Mouse (Mus musculus) liver, adult 2 months (tissue): ENCODE measurements at regions not wholly inside any gene's neighbourhood (a gene's known extent, or its start where the extent isn't known, plus 50 kb on each side); places are given as distances from the start of the nearest gene placed in this dataset.

Source experiments
- DNase-seq: peaks from one replicate; pipeline ENCODE4 v3.0.0-alpha.2; 2011; ENCODE audit warnings: low read depth, low spot score; ENCODE audit errors: extremely low read depth
- H3K27ac ChIP-seq: fragments of 200-500 bp; replicated peaks from 2 replicates; pipeline ENCODE4 v1.5.1; 2012; ENCODE audit warnings: low read depth, mild to moderate bottlenecking, control low read depth, inconsistent platforms, low read length; ENCODE audit not compliant: insufficient read depth
- H3K27me3 ChIP-seq: fragments of 200-500 bp; 2 replicates; pipeline ENCODE4 v1.6.1; 2012; ENCODE audit warnings: mild to moderate bottlenecking, moderate library complexity, low read length, inconsistent platforms; ENCODE audit not compliant: control insufficient read depth, insufficient read depth
- H3K36me3 ChIP-seq: fragments of 200-500 bp; 2 replicates; pipeline ENCODE4 v1.6.1; 2012; ENCODE audit warnings: low read length, inconsistent platforms; ENCODE audit not compliant: control insufficient read depth, insufficient read depth
- H3K4me1 ChIP-seq: fragments of 200-500 bp; 2 replicates; pipeline ENCODE4 v1.6.1; 2011; ENCODE audit warnings: low read length; ENCODE audit not compliant: control insufficient read depth, insufficient read depth
- H3K4me3 ChIP-seq: fragments of 200-500 bp; 2 replicates; pipeline ENCODE4 v1.5.1; 2011; ENCODE audit warnings: low read depth, mild to moderate bottlenecking, control low read depth, low read length, moderate library complexity; ENCODE audit not compliant: insufficient read depth
- H3K79me2 ChIP-seq: fragments of 200-500 bp; 2 replicates; pipeline ENCODE4 v1.6.1; 2012; ENCODE audit warnings: inconsistent platforms, mild to moderate bottlenecking, low read length, moderate library complexity; ENCODE audit not compliant: control insufficient read depth, insufficient read depth
- H3K9ac ChIP-seq: fragments of 200-500 bp; 2 replicates; pipeline ENCODE4 v1.6.1; 2012; ENCODE audit warnings: low read depth, mild to moderate bottlenecking, control low read depth, inconsistent platforms, low read length
- CTCF ChIP-seq: fragments of 200-500 bp; IDR thresholded peaks from 2 replicates; pipeline ENCODE4 v1.5.1; 2011; ENCODE audit warnings: low read depth, low read length, control low read depth
- POLR2A ChIP-seq: fragments of 200-500 bp; IDR thresholded peaks from 2 replicates; pipeline ENCODE4 v1.6.1; 2011; ENCODE audit warnings: low read length, control low read depth; ENCODE audit not compliant: insufficient read depth; ENCODE audit errors: extremely low read depth
- WGBS: fragments of 180-500 bp; shearing (Covaris S2); methylation state at CpG from one replicate; pipeline ENCODE4 v1.1.7; 2018; 5-methylcytosine and 5-hydroxymethylcytosine counted together

DNA sequence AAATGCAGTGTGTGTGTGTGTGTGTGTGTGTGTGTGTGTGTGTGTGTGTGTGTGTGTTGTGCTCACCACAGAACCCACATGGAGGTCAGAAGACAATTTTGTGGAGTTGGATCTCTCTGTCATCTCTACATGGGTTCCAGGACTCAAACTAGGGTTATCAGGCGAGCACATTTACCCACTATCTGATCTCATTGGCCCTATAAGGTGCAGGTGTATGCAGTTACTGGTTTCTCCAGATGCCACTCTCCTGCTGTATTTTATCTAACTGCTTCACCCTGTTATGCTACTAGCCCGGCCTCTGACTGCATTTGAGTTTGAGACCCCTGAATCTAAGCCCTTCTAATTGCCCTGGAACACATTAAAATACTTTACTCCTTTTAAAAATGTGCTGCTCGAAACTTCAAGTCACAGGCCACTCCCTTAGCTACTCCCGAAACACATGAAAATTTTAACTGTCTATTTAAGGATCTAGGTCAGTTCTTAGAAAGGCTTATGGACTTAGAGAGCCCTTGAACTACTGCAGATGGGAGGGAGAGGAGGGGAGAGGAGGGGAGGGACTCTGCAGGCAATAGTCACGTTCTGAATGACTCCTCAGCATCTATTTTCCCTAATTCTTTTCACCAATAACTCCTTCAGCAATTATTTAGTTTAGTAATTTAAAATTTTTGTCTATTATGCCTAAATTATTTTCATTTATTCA, 61.1 kb upstream of the Slc16a1 start:
- H3K27me3 ChIP-seq: no peaks in the 10 kb centered on the region
- no peak overlapping the region for H3K9ac ChIP-seq
- no peaks in the 10 kb centered on the region for H3K79me2 ChIP-seq
- no peaks in the 10 kb centered on the region for H3K36me3 ChIP-seq
- TF ChIP-seq CTCF (no peak), POLR2A (no peak)
- H3K4me1 ChIP-seq: peaks cover 11% of the 10 kb centered on the region
- H3K27ac ChIP-seq: no peak overlapping the region
- 85% methylated on average over 5 of the region's 5 CpGs for WGBS
- no peak for DNase-seq
- no peak overlapping the region for H3K4me3 ChIP-seq

DNA sequence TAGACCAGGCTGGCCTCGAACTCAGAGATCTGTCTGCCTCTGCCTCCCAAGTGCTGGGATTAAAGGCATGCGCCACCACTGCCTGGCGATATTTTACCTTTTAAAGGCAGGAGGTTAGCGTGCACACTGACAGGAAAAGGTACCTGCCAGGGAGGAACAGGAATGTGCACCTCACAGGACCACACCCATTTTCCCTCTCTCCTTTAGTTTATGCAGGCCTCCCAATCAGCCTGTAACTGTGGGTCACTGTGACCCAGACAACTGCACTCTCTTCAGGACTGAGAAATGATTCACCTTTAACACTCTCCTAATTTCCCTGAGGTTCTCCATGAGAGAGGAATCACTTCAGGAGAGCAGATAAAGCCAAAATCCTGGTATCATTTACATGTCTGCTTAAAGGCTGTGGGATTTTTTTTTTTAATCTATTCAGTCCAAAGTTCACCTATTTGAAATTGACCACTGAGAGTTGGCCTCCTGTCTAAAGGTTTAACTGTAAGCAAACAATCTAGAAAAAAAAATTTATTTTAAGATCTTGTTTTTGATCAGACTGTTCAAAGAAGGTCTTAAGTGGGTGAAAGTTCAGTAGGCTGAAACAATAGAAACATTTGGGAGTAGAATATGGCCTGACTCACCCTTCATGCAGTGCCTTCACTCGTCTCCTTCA, 61.7 kb upstream of the Lrig2 start:
- H3K36me3 ChIP-seq: no peaks in the 10 kb centered on the region
- DNase-seq: peak; percentile 91
- H3K4me3 ChIP-seq: no peak overlapping the region
- no peak for TF ChIP-seq POLR2A
- TF ChIP-seq CTCF: no peak
- H3K27me3 ChIP-seq: no peaks in the 10 kb centered on the region
- WGBS: 48% methylated on average over 5 of the region's 5 CpGs
- H3K4me1 ChIP-seq: peaks cover 26% of the 10 kb centered on the region
- H3K79me2 ChIP-seq: no peaks in the 10 kb centered on the region
- H3K9ac ChIP-seq: no peak overlapping the region
- H3K27ac ChIP-seq: peak overlapping the region; percentile 60

DNA sequence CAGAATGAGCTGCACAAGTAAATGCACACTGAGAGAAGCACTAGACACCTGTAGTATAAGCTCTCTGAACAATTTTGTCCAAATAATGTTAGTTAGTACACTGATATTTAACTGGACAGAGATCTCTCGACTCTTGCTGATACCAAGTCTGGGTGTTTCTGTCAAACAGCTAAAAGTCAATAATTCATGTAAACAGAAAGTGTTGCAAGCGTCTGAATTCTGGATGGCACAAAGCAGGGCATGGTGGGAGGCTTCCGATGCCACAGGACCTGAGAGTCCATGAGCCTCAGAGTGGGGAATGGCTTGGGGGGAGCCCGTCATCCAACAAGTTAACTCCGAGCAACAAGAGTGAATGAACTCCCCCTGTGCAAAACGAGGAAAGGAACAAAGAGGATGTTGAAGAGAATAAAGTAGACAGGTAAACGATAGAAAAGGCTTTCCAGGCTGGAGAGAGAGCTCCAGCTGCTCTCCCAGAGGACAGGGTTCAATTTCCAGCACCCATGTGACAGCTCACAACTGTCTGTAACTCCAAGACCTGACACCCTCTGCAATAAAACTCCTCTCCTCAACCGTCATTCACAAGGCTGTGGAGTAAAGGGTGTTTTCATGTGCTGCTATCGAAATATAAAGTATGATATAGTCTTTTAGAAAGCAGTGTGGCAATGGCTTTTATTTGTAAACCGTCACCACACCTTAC, 60.4 kb upstream of the Lrig2 start:
- H3K4me3 ChIP-seq: no peak overlapping the region
- H3K79me2 ChIP-seq: no peaks in the 10 kb centered on the region
- peak; percentile 97 for DNase-seq
- peak overlapping the region; percentile 92 for H3K27ac ChIP-seq
- H3K4me1 ChIP-seq: peaks cover 28% of the 10 kb centered on the region
- WGBS: 21% methylated on average over 10 of the region's 10 CpGs
- no peaks in the 10 kb centered on the region for H3K27me3 ChIP-seq
- peak overlapping the region; percentile 10 for H3K9ac ChIP-seq
- no peaks in the 10 kb centered on the region for H3K36me3 ChIP-seq
- TF ChIP-seq POLR2A (no peak), CTCF (no peak)

DNA sequence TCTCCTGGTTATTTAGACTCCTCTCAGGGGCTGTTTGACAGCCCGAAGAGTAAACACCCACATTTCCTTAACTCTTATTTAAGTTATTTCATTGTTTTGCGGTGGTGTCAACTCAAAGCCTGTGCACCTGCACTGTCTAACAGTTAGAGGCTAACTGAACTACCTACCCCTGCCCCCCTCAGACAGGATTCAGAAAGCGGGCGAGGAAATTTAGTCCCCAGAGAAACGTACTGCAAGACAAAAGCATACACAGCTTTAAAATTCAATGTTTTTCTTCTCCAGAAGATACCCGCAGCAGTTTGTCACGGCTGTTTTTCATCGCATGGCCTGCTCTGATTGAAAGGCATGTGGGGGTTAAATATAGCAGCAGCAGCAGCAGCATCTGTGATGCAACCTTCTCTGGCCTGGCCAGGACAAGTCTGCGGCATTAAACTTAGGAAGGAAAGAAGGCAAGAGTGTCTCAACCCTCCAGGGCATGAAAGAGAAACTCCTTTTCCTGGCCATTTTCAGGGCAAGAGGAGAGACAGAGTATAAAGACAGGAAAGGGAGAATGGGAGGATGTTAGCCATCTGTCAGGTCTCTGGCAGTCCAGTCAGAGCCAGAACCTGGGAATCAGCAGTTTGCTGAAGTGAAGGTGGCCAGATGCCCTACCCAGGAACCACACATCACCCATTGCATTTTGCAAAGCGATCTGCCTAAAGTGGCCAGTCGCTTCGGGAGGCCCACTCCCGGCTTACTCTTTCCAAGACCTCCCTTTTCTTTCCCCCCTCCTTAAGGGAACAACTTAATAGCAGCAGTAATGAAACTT, 53.9 kb upstream of the Lrig2 start:
- no peak overlapping the region for H3K9ac ChIP-seq
- no peaks in the 10 kb centered on the region for H3K27me3 ChIP-seq
- WGBS: 70% methylated on average over 13 of the region's 13 CpGs
- no peaks in the 10 kb centered on the region for H3K79me2 ChIP-seq
- DNase-seq: no peak
- TF ChIP-seq CTCF (no peak), POLR2A (no peak)
- H3K4me3 ChIP-seq: no peak overlapping the region
- no peak overlapping the region for H3K27ac ChIP-seq
- no peaks in the 10 kb centered on the region for H3K36me3 ChIP-seq
- H3K4me1 ChIP-seq: peaks cover 6% of the 10 kb centered on the region

DNA sequence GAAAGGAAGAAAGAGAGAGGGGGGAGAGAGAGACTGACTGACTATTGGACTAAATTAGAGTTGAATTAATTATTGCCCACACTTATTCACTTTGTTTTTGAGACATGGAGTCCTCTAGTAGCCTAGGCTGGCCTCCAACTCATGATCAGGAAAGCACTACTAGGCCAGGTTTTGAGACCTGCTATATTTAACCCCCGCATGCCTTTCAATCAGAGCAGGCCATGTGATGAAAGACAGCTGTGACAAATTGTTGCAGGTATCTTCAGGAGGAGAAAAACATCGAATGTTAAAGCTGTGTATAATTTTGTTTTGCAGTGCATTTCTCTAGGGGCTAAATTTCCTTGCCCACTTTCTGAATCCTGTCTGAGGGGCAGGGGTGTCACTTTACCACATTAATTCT, 53.1 kb upstream of the Lrig2 start:
- Histone ChIP-seq H3K9ac (no peak overlapping the region), H3K79me2 (no peaks in the 10 kb centered on the region), H3K27me3 (no peaks in the 10 kb centered on the region), H3K27ac (no peak overlapping the region), H3K4me1 (peaks cover 4% of the 10 kb centered on the region), H3K36me3 (no peaks in the 10 kb centered on the region), H3K4me3 (no peak overlapping the region)
- no peak for DNase-seq
- TF ChIP-seq POLR2A (no peak), CTCF (no peak)
- WGBS: 79% methylated on average over 2 of the region's 2 CpGs
